Mouse (Mus musculus) G1E-ER4 (cell line): ENCODE results near the gene Btbd8. TPM values are rescaled to one million over a fixed set of nuclear protein-coding genes. Genes with fewer than 3 reads are reported as not detected.

Experiments
- GATA1 ChIP-seq: IDR thresholded peaks from one replicate; pipeline ENCODE4 v1.8.0; 2012; ENCODE audit warnings: low read length, inconsistent platforms
- polyA plus RNA-seq: library from polyadenylated mRNA; stranded (reverse); fragments of >175 nt; gene quantifications from 2 replicates; pipeline ENCODE4 v1.2.3, GENCODE M21; 2012

Gene Btbd8
- polyA plus RNA-seq, 1 experiment = 1.8 TPM

GRCm38 (mm10) chr5:107438353-107438752 is 556 bp downstream of the Btbd8 start:
- TF ChIP-seq GATA1 = no peak

DNA sequence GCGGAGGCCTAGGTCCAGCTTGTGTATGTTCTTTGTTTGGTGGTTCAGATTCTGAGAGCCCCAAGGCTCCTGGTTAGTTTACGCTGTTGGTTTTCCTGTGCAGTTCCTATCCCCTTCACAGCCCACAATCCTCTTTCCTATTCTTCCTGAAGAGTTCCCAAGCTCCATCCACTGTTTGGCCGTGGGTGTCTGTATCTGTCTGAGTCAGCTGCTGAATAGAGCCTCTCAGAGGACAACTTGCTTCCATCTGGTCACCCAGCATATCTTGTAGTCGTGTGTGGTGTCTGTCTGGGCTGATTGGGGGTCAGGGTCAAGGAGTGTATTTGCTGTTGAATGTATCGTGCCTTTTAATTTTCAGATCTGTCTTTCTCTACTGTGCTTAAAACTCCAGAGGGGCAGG is 4.1 kb downstream of the Btbd8 start:
- TF ChIP-seq GATA1 = no peak

DNA sequence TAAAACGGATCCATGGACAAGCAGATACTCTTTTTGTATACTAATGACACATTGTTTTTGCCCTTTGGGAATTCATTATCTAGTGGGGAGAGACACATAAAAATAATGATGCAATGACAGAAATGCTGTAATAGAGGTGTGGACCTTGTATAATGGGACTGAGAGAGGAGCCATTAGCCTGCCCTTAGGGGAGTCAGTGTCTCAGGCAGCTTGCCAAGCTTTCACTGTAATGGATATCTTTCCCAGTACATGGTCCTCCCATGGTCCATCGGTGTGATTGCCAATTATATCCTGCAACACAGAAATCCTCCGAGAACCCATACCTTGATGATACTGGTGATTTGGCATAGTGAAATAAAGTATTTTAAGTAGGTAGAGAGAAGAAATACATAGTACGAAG is 6.5 kb downstream of the Btbd8 start:
- no peak for TF ChIP-seq GATA1

DNA sequence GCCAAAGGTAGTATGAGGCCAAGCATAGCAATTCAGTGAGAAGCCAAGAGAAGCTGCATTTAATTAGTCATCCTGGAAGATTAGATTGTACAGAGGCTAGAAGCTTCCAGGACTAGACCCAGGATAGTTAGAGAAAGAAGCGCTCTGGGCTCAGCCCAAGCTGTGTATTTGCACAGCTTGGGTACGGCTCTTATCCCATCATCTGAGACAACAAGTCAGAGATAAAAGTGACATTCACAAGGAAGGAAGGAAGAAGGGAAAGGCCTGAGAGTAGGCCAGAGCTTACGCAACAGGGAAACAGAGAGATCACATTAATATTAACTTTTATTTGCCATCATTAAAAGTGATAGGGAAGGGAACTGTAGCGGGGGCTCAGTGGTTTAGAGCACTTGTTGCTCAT is 10.2 kb downstream of the Btbd8 start:
- TF ChIP-seq GATA1 = no peak

GRCm38 (mm10) chr5:107448784-107449183 is 11.0 kb downstream of the Btbd8 start:
- TF ChIP-seq GATA1 = no peak

- TF ChIP-seq GATA1 = no peak
Measured at GRCm38 (mm10) chr5:107449620-107450019, 11.8 kb downstream of the Btbd8 start.

- no peak for TF ChIP-seq GATA1
Measured at GRCm38 (mm10) chr5:107450299-107450698, 12.5 kb downstream of the Btbd8 start.

DNA sequence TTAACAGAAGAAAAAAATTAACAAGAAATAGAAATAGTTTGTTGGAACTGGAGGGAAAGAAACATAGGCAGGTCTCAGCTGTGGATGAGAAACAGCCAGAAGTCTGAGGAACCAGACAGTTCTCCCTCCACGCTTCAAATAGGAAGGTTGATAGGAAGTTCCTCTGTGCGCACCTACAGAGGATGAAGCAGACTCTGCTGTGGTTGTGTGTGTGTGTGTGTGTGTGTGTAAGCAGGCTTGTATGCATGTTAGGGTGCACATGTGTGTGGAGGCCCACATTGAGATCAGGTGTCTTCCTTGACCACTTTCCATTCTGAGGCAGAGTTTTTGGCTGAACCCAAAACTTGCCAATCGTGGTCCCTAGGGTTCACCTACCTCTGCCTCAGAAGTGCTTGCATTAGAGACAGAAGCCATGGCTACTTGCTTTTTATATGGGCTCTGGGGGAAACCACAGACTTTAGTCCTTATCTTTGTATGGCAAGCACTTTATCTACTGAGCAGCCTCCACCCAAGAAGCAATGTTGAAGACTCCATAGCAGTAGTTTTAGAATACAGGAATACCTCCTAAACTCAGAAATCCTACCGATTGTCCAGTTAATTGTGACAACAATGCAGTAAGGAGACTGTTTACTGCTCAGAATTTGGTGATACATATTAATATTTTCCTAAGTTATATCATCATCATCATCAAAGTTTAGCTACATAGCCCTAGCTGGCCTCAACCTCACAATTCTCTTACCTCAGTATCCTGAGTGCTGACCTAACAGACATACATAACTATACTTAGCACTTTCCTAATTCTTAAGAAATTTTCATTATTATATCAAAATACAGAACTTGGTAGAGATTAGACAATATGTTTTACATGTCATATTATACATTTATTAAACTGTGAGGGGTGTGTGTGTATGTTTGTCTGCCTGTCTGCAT is 24.6 kb downstream of the Btbd8 start:
- no peak for TF ChIP-seq GATA1

- TF ChIP-seq GATA1 = no peak
Measured at GRCm38 (mm10) chr5:107466501-107466900, 28.7 kb downstream of the Btbd8 start.

GRCm38 (mm10) chr5:107467098-107467497 is 29.3 kb downstream of the Btbd8 start:
- TF ChIP-seq GATA1 = no peak

GRCm38 (mm10) chr5:107470600-107471329 is 33.0 kb downstream of the Btbd8 start:
- TF ChIP-seq GATA1 = peak; percentile 52

- TF ChIP-seq GATA1 = no peak
Measured at GRCm38 (mm10) chr5:107480194-107480593, 42.4 kb downstream of the Btbd8 start.

DNA sequence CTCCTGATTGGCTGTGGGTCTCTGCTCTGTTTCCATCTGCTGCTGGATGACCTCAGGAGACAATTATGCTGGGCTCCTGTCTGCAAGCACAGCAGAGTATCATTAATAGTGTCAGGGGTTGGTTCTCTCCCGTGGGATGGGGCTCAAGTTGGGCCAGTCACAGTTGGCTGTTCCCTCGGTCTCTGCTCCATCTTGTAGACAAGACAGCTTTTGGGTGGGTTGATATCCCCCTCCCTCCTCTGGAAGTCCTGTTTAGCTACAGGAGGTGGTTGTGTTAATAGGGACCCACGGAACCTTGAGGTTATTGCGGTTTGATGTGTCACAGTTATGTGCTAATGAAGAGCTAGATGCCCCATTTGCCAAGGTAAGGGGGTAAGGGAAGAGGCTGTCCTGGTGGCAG is 51.2 kb downstream of the Btbd8 start:
- TF ChIP-seq GATA1 = no peak

GRCm38 (mm10) chr5:107491036-107491435 is 53.2 kb downstream of the Btbd8 start:
- TF ChIP-seq GATA1 = no peak

DNA sequence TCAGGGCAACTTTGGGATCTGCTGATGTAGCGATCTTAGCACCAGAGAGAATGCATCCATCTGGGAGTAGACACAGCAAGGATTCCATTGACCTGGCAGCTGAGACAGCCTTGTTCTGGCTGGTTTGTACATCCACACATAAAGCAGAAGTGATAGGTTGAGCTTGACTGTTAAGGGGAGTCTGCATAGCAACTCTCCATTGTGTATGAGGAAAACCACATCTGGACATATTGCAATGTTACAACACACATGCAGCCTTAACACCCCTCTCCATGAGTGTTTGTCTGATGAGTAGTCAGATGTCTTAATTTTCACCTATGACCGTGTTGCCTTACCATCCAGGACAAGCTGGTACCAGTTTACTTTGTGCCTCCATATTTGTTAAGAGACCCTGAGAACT is 54.7 kb downstream of the Btbd8 start:
- no peak for TF ChIP-seq GATA1

DNA sequence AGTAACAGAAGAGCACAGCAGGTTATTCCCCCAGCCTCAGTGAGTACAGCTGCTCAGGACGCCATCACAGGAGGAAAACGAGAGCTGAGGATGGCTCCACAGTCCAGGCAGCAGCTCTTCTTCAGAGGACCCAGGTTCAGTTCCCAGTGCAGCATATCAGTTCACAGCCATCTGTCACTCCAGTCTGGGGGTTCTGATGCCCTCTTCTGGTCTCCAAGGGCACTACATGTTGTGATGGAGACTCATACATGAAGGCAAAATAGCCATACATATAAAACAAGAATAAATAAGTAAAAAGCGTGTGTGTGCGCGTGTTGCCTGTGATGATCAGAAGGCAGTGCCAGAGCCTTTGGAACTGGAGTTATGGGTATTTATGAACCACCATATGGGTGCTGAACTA is 57.0 kb downstream of the Btbd8 start:
- no peak for TF ChIP-seq GATA1

DNA sequence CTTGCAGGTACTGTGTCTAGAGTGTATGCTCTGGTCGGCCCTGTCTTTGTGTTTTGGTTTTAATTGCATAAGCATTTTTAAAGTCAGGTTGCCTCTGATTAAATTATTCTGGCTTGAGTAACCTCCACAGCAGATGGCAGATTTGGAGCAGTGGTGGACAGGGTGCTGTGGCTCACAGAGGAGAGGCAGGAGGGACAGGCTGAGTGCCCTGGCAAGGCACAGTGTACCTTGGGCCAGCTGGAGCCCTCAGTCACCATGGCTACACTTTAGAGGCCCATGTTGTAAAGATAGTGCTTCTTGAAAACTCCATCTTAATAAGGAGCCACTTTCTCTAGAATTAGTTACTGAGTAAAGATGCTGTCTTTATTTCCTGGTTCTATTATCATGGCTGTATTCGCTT is 58.2 kb downstream of the Btbd8 start:
- no peak for TF ChIP-seq GATA1
